Mouse (Mus musculus): ENCODE measurements around the gene Arrdc2. TPM values are rescaled to one million over a fixed set of nuclear protein-coding genes. Genes with fewer than 3 reads are reported as not detected.

The Arrdc2 gene
- polyA plus RNA-seq, 1 experiment: 19.8 TPM

GRCm38 (mm10) chr8:70845108-70845507 is 5.6 kb upstream of the Arrdc2 start:
- Histone ChIP-seq H3K36me3 (ENCODE audit: control insufficient read depth, insufficient read depth, low read length) (no peaks in the 10 kb centered on the region), H3K4me3 (ENCODE audit: insufficient read depth, low read depth, low read length) (no peak overlapping the region), H3K4me1 (ENCODE audit: control insufficient read depth, insufficient read depth, low read length) (peaks cover 3% of the 10 kb centered on the region; the same call in 1 of the 2 replicates), H3K27me3 (replicated peaks; ENCODE audit: control insufficient read depth, insufficient read depth, low read length) (no peaks in the 10 kb centered on the region), H3K27ac (ENCODE audit: insufficient read depth, low read depth, low read length) (no peak overlapping the region)
- no peak for DNase-seq
- TF ChIP-seq CTCF (conservative IDR thresholded peaks at IDR 0.05; ENCODE audit: insufficient read depth, insufficient read length, low read depth, low read length) (no peak), POLR2A (IDR thresholded peaks at IDR 0.05; ENCODE audit: low read depth, low read length) (no peak)
- 49% methylated on average over 5 of the region's 5 CpGs for WGBS

DNA sequence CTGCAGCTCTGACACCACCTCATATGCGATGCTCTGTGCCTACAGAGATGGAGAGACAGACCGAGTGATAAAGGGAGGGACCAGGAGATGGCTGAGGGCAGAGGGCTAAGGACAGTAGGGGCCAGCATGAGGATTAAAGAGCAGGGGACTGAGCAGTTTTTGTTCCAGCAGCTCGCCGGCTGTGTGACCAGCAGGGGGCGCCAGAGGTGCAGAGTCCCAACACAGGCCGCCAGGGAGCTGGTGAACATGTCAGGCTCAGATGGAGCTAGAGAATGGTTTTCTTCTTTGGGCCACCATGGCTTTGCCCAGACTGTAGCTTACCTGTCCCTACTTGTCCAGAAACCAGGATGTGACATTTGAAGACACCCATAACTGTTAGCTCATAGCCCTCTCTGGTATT is 5.0 kb upstream of the Arrdc2 start:
- 3% methylated on average over 6 of the region's 6 CpGs for WGBS
- no peaks in the 10 kb centered on the region for H3K36me3 ChIP-seq (ENCODE audit: control insufficient read depth, insufficient read depth, low read length)
- TF ChIP-seq CTCF (conservative IDR thresholded peaks at IDR 0.05; ENCODE audit: insufficient read depth, insufficient read length, low read depth, low read length) (peak; percentile 93), POLR2A (IDR thresholded peaks at IDR 0.05; ENCODE audit: low read depth, low read length) (no peak)
- no peak overlapping the region for H3K27ac ChIP-seq (ENCODE audit: insufficient read depth, low read depth, low read length)
- no peak overlapping the region for H3K4me3 ChIP-seq (ENCODE audit: insufficient read depth, low read depth, low read length)
- no peaks in the 10 kb centered on the region for H3K27me3 ChIP-seq (replicated peaks; ENCODE audit: control insufficient read depth, insufficient read depth, low read length)
- peak; percentile 92 for DNase-seq
- H3K4me1 ChIP-seq (ENCODE audit: control insufficient read depth, insufficient read depth, low read length): peaks cover 3% of the 10 kb centered on the region; the same call in 1 of the 2 replicates

GRCm38 (mm10) chr8:70843941-70844340 is 4.4 kb upstream of the Arrdc2 start:
- Histone ChIP-seq H3K4me3 (ENCODE audit: insufficient read depth, low read depth, low read length) (no peak overlapping the region), H3K36me3 (ENCODE audit: control insufficient read depth, insufficient read depth, low read length) (no peaks in the 10 kb centered on the region), H3K4me1 (ENCODE audit: control insufficient read depth, insufficient read depth, low read length) (peaks cover 3% of the 10 kb centered on the region; the same call in 1 of the 2 replicates), H3K27ac (ENCODE audit: insufficient read depth, low read depth, low read length) (no peak overlapping the region), H3K27me3 (replicated peaks; ENCODE audit: control insufficient read depth, insufficient read depth, low read length) (no peaks in the 10 kb centered on the region)
- WGBS: 85% methylated on average over 8 of the region's 8 CpGs
- no peak for DNase-seq
- no peak for TF ChIP-seq CTCF (conservative IDR thresholded peaks at IDR 0.05; ENCODE audit: insufficient read depth, insufficient read length, low read depth, low read length)
- no peak for TF ChIP-seq POLR2A (IDR thresholded peaks at IDR 0.05; ENCODE audit: low read depth, low read length)

GRCm38 (mm10) chr8:70843214-70843773 is 3.8 kb upstream of the Arrdc2 start:
- Histone ChIP-seq H3K4me3 (ENCODE audit: insufficient read depth, low read depth, low read length) (no peak overlapping the region), H3K27ac (ENCODE audit: insufficient read depth, low read depth, low read length) (no peak overlapping the region), H3K36me3 (ENCODE audit: control insufficient read depth, insufficient read depth, low read length) (no peaks in the 10 kb centered on the region), H3K27me3 (replicated peaks; ENCODE audit: control insufficient read depth, insufficient read depth, low read length) (no peaks in the 10 kb centered on the region), H3K4me1 (ENCODE audit: control insufficient read depth, insufficient read depth, low read length) (peaks cover 3% of the 10 kb centered on the region; the same call in 1 of the 2 replicates)
- no peak for DNase-seq
- no peak for TF ChIP-seq POLR2A (IDR thresholded peaks at IDR 0.05; ENCODE audit: low read depth, low read length)
- no peak for TF ChIP-seq CTCF (conservative IDR thresholded peaks at IDR 0.05; ENCODE audit: insufficient read depth, insufficient read length, low read depth, low read length)
- WGBS: 86% methylated on average over 5 of the region's 5 CpGs

DNA sequence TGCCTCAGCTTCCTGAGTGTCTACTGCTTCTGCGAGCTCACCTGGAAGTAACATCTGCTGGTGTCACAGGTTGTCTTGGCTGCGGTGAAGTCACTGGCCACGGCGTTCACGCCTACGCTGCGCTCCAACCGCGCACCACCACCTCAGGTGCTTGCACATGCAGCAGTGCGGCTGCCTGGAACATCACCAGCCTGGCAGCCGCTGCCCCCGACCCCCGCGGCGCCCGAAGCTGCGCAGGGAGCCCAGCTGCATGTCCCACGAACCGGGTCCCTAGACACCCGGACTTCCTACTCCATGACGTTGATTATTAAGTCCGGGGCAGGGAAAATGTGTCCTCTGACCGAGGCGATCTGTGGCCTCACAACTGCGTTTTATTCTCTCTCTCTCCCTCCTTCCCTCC is 3.0 kb upstream of the Arrdc2 start:
- H3K36me3 ChIP-seq (ENCODE audit: control insufficient read depth, insufficient read depth, low read length): no peaks in the 10 kb centered on the region
- DNase-seq: no peak
- 71% methylated on average over 25 of the region's 25 CpGs for WGBS
- H3K27me3 ChIP-seq (replicated peaks; ENCODE audit: control insufficient read depth, insufficient read depth, low read length): no peaks in the 10 kb centered on the region
- no peak overlapping the region for H3K4me3 ChIP-seq (ENCODE audit: insufficient read depth, low read depth, low read length)
- peaks cover 3% of the 10 kb centered on the region; the same call in 1 of the 2 replicates for H3K4me1 ChIP-seq (ENCODE audit: control insufficient read depth, insufficient read depth, low read length)
- no peak for TF ChIP-seq CTCF (conservative IDR thresholded peaks at IDR 0.05; ENCODE audit: insufficient read depth, insufficient read length, low read depth, low read length)
- no peak for TF ChIP-seq POLR2A (IDR thresholded peaks at IDR 0.05; ENCODE audit: low read depth, low read length)
- H3K27ac ChIP-seq (ENCODE audit: insufficient read depth, low read depth, low read length): no peak overlapping the region

DNA sequence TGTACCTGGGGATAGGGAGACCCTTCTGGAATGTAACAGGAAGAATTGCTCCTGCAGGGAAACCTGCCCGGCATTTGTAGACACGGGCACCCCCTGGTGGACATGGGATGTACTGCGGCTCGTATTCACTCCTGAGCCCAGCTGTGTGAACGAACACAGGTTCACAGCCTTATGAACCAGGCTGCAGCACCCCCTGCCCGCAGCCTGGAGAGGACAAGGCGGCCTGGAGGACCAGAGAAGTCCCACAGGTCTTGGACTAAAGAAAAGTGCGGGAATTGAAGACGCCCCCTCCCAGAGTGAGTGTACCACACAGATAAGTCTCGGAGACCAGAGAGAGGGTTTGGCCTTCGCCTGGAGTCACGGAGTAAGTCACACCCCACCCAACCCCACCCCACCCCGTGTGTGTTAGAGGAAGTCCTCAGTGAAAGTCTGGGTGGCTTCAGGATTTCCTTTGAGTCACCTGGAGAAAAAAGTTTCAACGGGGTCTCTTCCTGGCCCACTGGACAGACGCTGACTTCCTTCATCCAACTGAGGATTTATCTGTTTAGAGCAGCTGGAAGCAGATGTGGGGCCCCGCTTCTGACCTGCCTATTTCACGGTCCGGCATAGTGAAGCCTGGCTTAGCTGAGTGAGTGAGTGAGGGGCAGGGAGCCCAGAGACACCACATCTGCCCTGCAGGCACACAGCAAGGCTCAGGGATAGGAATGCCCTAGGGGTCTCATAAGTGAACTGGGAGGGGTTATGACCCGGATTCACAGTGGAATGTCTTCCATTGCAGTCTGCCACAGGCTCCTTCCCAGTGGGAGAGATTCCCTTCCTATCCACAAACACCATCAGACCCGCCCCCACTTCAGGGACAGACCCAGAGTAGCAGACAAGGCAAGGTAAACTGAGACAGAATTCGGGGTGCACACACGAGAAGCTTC is 1.9 kb upstream of the Arrdc2 start:
- H3K27me3 ChIP-seq (replicated peaks; ENCODE audit: control insufficient read depth, insufficient read depth, low read length): no peaks in the 10 kb centered on the region
- H3K36me3 ChIP-seq (ENCODE audit: control insufficient read depth, insufficient read depth, low read length): no peaks in the 10 kb centered on the region
- DNase-seq: peak; percentile 93
- TF ChIP-seq POLR2A (IDR thresholded peaks at IDR 0.05; ENCODE audit: low read depth, low read length): no peak
- peak; percentile 94 for TF ChIP-seq CTCF (conservative IDR thresholded peaks at IDR 0.05; ENCODE audit: insufficient read depth, insufficient read length, low read depth, low read length)
- peak overlapping the region; percentile 60; the same call in 1 of the 2 replicates for H3K27ac ChIP-seq (ENCODE audit: insufficient read depth, low read depth, low read length)
- H3K4me3 ChIP-seq (ENCODE audit: insufficient read depth, low read depth, low read length): no peak overlapping the region
- 33% methylated on average over 22 of the region's 22 CpGs for WGBS
- peaks cover 3% of the 10 kb centered on the region; the same call in 1 of the 2 replicates for H3K4me1 ChIP-seq (ENCODE audit: control insufficient read depth, insufficient read depth, low read length)

- WGBS: 26% methylated on average over 10 of the region's 10 CpGs
- H3K4me1 ChIP-seq (ENCODE audit: control insufficient read depth, insufficient read depth, low read length): peaks cover 3% of the 10 kb centered on the region; the same call in 1 of the 2 replicates
- DNase-seq: peak; percentile 88
- no peak overlapping the region for H3K4me3 ChIP-seq (ENCODE audit: insufficient read depth, low read depth, low read length)
- H3K27me3 ChIP-seq (replicated peaks; ENCODE audit: control insufficient read depth, insufficient read depth, low read length): no peaks in the 10 kb centered on the region
- peak overlapping the region; percentile 60; the same call in 1 of the 2 replicates for H3K27ac ChIP-seq (ENCODE audit: insufficient read depth, low read depth, low read length)
- TF ChIP-seq CTCF (conservative IDR thresholded peaks at IDR 0.05; ENCODE audit: insufficient read depth, insufficient read length, low read depth, low read length): no peak
- TF ChIP-seq POLR2A (IDR thresholded peaks at IDR 0.05; ENCODE audit: low read depth, low read length): no peak
- H3K36me3 ChIP-seq (ENCODE audit: control insufficient read depth, insufficient read depth, low read length): no peaks in the 10 kb centered on the region
Measured at GRCm38 (mm10) chr8:70840590-70840989, 1.1 kb upstream of the Arrdc2 start.
